Mouse (Mus musculus) liver, embryonic 14.5 days (tissue): ENCODE data around the gene Tmem9.

ENCODE experiments used
- CTCF ChIP-seq: IDR thresholded peaks from 2 replicates; pipeline ENCODE4 v1.5.1; 2016; ENCODE audit warnings: antibody characterized with exemption, low read depth, control low read depth
- EP300 ChIP-seq: IDR thresholded peaks from 2 replicates; pipeline ENCODE4 v1.6.1; 2016; ENCODE audit warnings: antibody characterized with exemption, low read depth

- TF ChIP-seq CTCF (no peak), EP300 (no peak)
Observed at GRCm38 (mm10) chr1:136006292-136006748, 1.6 kb upstream of the Tmem9 start, which contains the start of gene Igfn1.
